Mouse (Mus musculus) activated CD4-positive, CD25-positive, alpha-beta regulatory T cell, adult 9 weeks (primary cell): ENCODE results near the gene Gm16223. TPM values are rescaled to one million over a fixed set of nuclear protein-coding genes. Genes with fewer than 3 reads are reported as not detected.

Experiments used
- polyA plus RNA-seq: library from polyadenylated mRNA; unstranded; fragments of 100-300 nt; shearing (Covaris generic); gene quantifications from one replicate; pipeline ENCODE4 v1.2.1, GENCODE M21; 2017

The Gm16223 gene
- polyA plus RNA-seq: not detected

DNA sequence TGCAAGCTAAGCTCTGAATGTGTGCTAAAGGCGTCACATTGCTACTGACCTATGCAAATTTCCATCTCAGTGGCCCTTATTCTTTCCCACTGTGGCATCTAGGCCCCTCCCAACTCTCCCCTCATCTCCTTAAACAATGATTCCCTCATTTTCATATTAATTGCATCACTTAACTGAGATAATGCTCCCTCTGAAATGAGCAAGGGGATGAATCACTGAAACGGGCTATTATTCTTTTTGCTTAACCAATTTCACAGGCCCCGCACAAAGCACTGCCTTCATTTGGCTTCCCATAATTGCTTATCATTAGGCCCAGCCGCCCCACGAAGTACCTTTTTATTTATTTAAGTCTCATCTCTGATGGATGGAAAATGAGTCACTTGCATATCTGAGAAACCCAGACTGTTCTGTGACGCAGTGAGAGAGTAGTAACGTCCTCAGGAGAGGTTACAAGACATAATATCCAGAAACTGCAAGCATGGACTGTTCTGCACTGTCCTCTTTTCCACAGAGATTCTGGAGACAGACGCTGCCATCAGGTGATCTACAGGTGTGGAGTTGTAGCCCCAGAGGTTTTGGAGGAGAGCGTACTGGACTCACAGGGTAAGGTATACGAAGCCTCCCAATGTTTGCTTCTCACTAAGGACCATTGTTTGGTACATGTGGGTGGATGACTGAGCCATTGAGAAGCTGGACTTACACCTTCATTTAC is at the start of gene Gm16223:
Gm16223 (plus strand) TSS at position 485 of the 712 bp plus-strand sequence.

Other genes starting within 250 kb of the Gm16223 start
- 13.5 TPM for gene Bod1l, start 223.6 kb upstream of the Gm16223 start, polyA plus RNA-seq